ENCODE assay signal across 10 mouse cellular contexts in genomic region chr2:105427447-105427846, GRCm38 (mm10). TPM values are rescaled to one million over a fixed set of nuclear protein-coding genes. Genes with fewer than 3 reads are reported as not detected.
A peak's percentile ranks its signal among the peaks of the same experiment; 100 is the strongest.
DNase-seq lines count a peak whose midpoint lies in the region; ATAC-seq and TF ChIP-seq lines count a peak whose summit lies in the region.
"Had no signal": no experiment of that assay in that cellular context is flagged by ENCODE, and none has a peak within 500 bp of the region (broad histone marks: within the 10 kb centered on the region; RNA-seq: fewer than 3 reads in every experiment).

No protein-coding gene starts in this region.

- intact Hi-C loops in heart, adult 2 months (cut with DNase I), result no loop called here

- no peak for TF ChIP-seq CTCF in heart, postnatal 0 days (IDR thresholded peaks at IDR 0.05; ENCODE audit: low read depth)
- no peak for TF ChIP-seq CTCF in heart, adult 2 months (IDR thresholded peaks at IDR 0.05)

- no peak for TF ChIP-seq EP300 in heart, postnatal 0 days (IDR thresholded peaks at IDR 0.05; ENCODE audit: low read depth)
- no peak for TF ChIP-seq EP300 in heart, adult 2 months (IDR thresholded peaks at IDR 0.05; ENCODE audit: insufficient read depth, low read depth, low read length)

- H3K27me3 ChIP-seq in forebrain, embryonic 15.5 days, result 0 out of 2 replicates have a peak, but pooled peaks cover 5% of the 10 kb centered on the region
- H3K27me3 ChIP-seq in forebrain, embryonic 16.5 days (replicated peaks; ENCODE audit: control insufficient read depth, insufficient read depth, low read length), result no peaks in the 10 kb centered on the region; the same call in 1 of the 2 replicates
- H3K27me3 ChIP-seq in heart, postnatal 0 days (ENCODE audit: control insufficient read depth, insufficient read depth, low read length), result no peaks in the 10 kb centered on the region
- no peaks in the 10 kb centered on the region for H3K27me3 ChIP-seq in heart, adult 2 months (ENCODE audit: control insufficient read depth, insufficient read depth, low read length)
- H3K27me3 ChIP-seq in liver, embryonic 16.5 days (ENCODE audit: control insufficient read depth, insufficient read depth, low read depth, low read length), result no peaks in the 10 kb centered on the region

- H3K9ac ChIP-seq in forebrain, embryonic 15.5 days (replicated peaks), result no peak overlapping the region
- H3K9ac ChIP-seq in forebrain, embryonic 16.5 days (replicated peaks; ENCODE audit: low read depth, low read length), result no peak overlapping the region
- H3K9ac ChIP-seq in heart, postnatal 0 days (replicated peaks; ENCODE audit: low read depth, low read length), result no peak overlapping the region
- no peak overlapping the region for H3K9ac ChIP-seq in heart, adult 2 months (ENCODE audit: low read depth, low read length)
- no peak overlapping the region for H3K9ac ChIP-seq in liver, embryonic 16.5 days (ENCODE audit: low read depth, low read length)
- H3K9ac ChIP-seq: limb, embryonic 15.5 days; neural tube, embryonic 13.5 days had no signal

- no peak for TF ChIP-seq POLR2A in heart, adult 2 months (IDR thresholded peaks at IDR 0.05; ENCODE audit: insufficient read depth, low read depth, low read length)

- 79% methylated on average over 8 of the region's 8 CpGs for WGBS in forebrain, embryonic 15.5 days
- WGBS in forebrain, embryonic 16.5 days, result 84% methylated on average over 8 of the region's 8 CpGs
- WGBS in heart, postnatal 0 days, result 18% methylated on average over 8 of the region's 8 CpGs
- 15% methylated on average over 8 of the region's 8 CpGs for WGBS in heart, adult 2 months
- 27% methylated on average over 8 of the region's 8 CpGs for WGBS in liver, embryonic 16.5 days (ENCODE audit: insufficient replicate concordance)

- H3K4me3 ChIP-seq in forebrain, embryonic 15.5 days, result no peak overlapping the region
- H3K4me3 ChIP-seq in forebrain, embryonic 16.5 days (replicated peaks; ENCODE audit: low read length), result no peak overlapping the region
- H3K4me3 ChIP-seq in heart, postnatal 0 days (ENCODE audit: low read depth, low read length), result peak overlapping the region; percentile 6; the same call in 1 of the 2 replicates
- no peak overlapping the region for H3K4me3 ChIP-seq in heart, adult 2 months
- H3K4me3 ChIP-seq in liver, embryonic 16.5 days (ENCODE audit: low read depth, low read length), result no peak overlapping the region
- H3K4me3 ChIP-seq: limb, embryonic 15.5 days; megakaryocyte, embryonic 14.5 days; neural tube, embryonic 13.5 days had no signal

- H3K9me3 ChIP-seq in forebrain, embryonic 15.5 days, result no peaks in the 10 kb centered on the region
- H3K9me3 ChIP-seq in forebrain, embryonic 16.5 days (ENCODE audit: control insufficient read depth, low read length), result no peaks in the 10 kb centered on the region
- no peaks in the 10 kb centered on the region for H3K9me3 ChIP-seq in heart, postnatal 0 days (replicated peaks; ENCODE audit: control insufficient read depth, low read length)
- no peaks in the 10 kb centered on the region for H3K9me3 ChIP-seq in liver, embryonic 16.5 days (replicated peaks; ENCODE audit: control insufficient read depth, low read length)
- H3K9me3 ChIP-seq: limb, embryonic 15.5 days; megakaryocyte, embryonic 14.5 days; neural tube, embryonic 13.5 days had no signal

- H3K27ac ChIP-seq in forebrain, embryonic 15.5 days (replicated peaks), result no peak overlapping the region
- no peak overlapping the region for H3K27ac ChIP-seq in forebrain, embryonic 16.5 days (ENCODE audit: low read length)
- no peak overlapping the region for H3K27ac ChIP-seq in heart, postnatal 0 days (ENCODE audit: low read depth)
- no peak overlapping the region for H3K27ac ChIP-seq in heart, adult 2 months
- H3K27ac ChIP-seq in liver, embryonic 16.5 days (ENCODE audit: low read length), result no peak overlapping the region
- H3K27ac ChIP-seq: limb, embryonic 15.5 days; neural tube, embryonic 13.5 days had no signal

- H3K4me2 ChIP-seq in forebrain, embryonic 15.5 days (replicated peaks), result no peak overlapping the region
- H3K4me2 ChIP-seq in forebrain, embryonic 16.5 days (ENCODE audit: low read length), result no peak overlapping the region
- H3K4me2 ChIP-seq in heart, postnatal 0 days (ENCODE audit: low read depth, low read length), result peak overlapping the region; percentile 49
- H3K4me2 ChIP-seq in liver, embryonic 16.5 days (ENCODE audit: low read depth, low read length), result peak overlapping the region; percentile 47
- H3K4me2 ChIP-seq: limb, embryonic 15.5 days; neural tube, embryonic 13.5 days had no signal

- ATAC-seq in forebrain, embryonic 15.5 days (replicated peaks), result 0 out of 2 replicates have a peak, but pooled peaks have one; percentile 14
- ATAC-seq in forebrain, embryonic 16.5 days, result no peak
- no peak for ATAC-seq in heart, postnatal 0 days (ENCODE audit: insufficient read depth, low read depth)
- 0 out of 2 replicates have a peak, but pooled peaks have one; percentile 16 for ATAC-seq in common myeloid progenitor, adult 5-6 weeks (replicated peaks; ENCODE audit: low read depth, poor library complexity, severe bottlenecking)
- ATAC-seq in liver, embryonic 16.5 days (ENCODE audit: low read depth), result peak; percentile 83

- H3K36me3 ChIP-seq in forebrain, embryonic 15.5 days, result no peaks in the 10 kb centered on the region
- H3K36me3 ChIP-seq in forebrain, embryonic 16.5 days (ENCODE audit: control insufficient read depth, insufficient read depth), result no peaks in the 10 kb centered on the region
- H3K36me3 ChIP-seq in heart, postnatal 0 days (replicated peaks; ENCODE audit: control insufficient read depth, insufficient read depth, low read length), result no peaks in the 10 kb centered on the region
- no peaks in the 10 kb centered on the region for H3K36me3 ChIP-seq in heart, adult 2 months (ENCODE audit: control insufficient read depth, insufficient read depth, low read length)
- H3K36me3 ChIP-seq in liver, embryonic 16.5 days (ENCODE audit: control insufficient read depth, insufficient read depth), result no peaks in the 10 kb centered on the region
- H3K36me3 ChIP-seq: limb, embryonic 15.5 days; neural tube, embryonic 13.5 days had no signal

- DNase-seq in heart, postnatal 0 days (ENCODE audit: low spot score), result no peak
- no peak for DNase-seq in heart, adult 2 months
- no peak for DNase-seq in right cerebral cortex, postnatal 36 days (ENCODE audit: low spot score in 2 of 2)

- H3K4me1 ChIP-seq in forebrain, embryonic 15.5 days, result no peaks in the 10 kb centered on the region
- H3K4me1 ChIP-seq in forebrain, embryonic 16.5 days (replicated peaks; ENCODE audit: control insufficient read depth, insufficient read depth, low read length), result no peaks in the 10 kb centered on the region
- no peaks in the 10 kb centered on the region for H3K4me1 ChIP-seq in heart, postnatal 0 days (ENCODE audit: control insufficient read depth, insufficient read depth)
- H3K4me1 ChIP-seq in heart, adult 2 months (ENCODE audit: control insufficient read depth, insufficient read depth, low read length), result no peaks in the 10 kb centered on the region
- peaks cover 6% of the 10 kb centered on the region for H3K4me1 ChIP-seq in liver, embryonic 16.5 days (ENCODE audit: control insufficient read depth, low read depth, low read length)
- H3K4me1 ChIP-seq: neural tube, embryonic 13.5 days had no signal

- no peaks in the 10 kb centered on the region for H3K79me2 ChIP-seq in heart, adult 2 months (replicated peaks; ENCODE audit: control insufficient read depth, insufficient read depth, low read length)

RNA-seq across cellular contexts. Expression of gene Rcn1, which starts 28.3 kb away (rescaled TPM):
- 52.4 and 53.8 TPM in 2 replicates for polyA plus RNA-seq in forebrain, embryonic 15.5 days (2015; fragmentation: Nextera tagmentation; extraction: Ambion mirVana)
- polyA plus RNA-seq in forebrain, embryonic 16.5 days (2015; fragmentation: Nextera tagmentation; extraction: Ambion mirVana), result 46.7 and 53.9 TPM in 2 replicates
- 33.3 and 34.5 TPM in 2 replicates for total RNA-seq in heart, postnatal 0 days (2014; rRNA removed; ENCODE audit: low replicate concordance)
- 54.0 and 58.8 TPM in 2 replicates for polyA plus RNA-seq in heart, postnatal 0 days (2015; fragmentation: Nextera tagmentation; extraction: Ambion mirVana)
- 10 to 100 TPM; 20.7 to 21.4 TPM for total RNA-seq in heart, adult 2 months (2021)
- 6.9 and 14.5 TPM in 2 replicates for polyA plus RNA-seq in heart, adult 2 months (2012; rRNA removed)
- 54.8 and 60.9 TPM in 2 replicates for total RNA-seq in common myeloid progenitor, adult 5-6 weeks (2017)
- 13.8 and 14.2 TPM in 2 replicates for polyA plus RNA-seq in liver, embryonic 16.5 days (2015; fragmentation: Nextera tagmentation; extraction: Ambion mirVana)

Comparison
In these comparisons a context has a peak if more than half of its experiments do, and no peak if none do; other contexts are left out.
1. ATAC-seq: peak in forebrain, embryonic 15.5 days (single experiment), common myeloid progenitor, adult 5-6 weeks (single experiment) and liver, embryonic 16.5 days (single experiment); none in forebrain, embryonic 16.5 days (single experiment) and heart, postnatal 0 days (single experiment).
2. H3K4me2 ChIP-seq: peak in heart, postnatal 0 days (single experiment) and liver, embryonic 16.5 days (single experiment); none in forebrain, embryonic 15.5 days (single experiment) and forebrain, embryonic 16.5 days (single experiment).